Mouse (Mus musculus) layer of hippocampus, adult 9-11 months (tissue): ENCODE measurements around the gene Asic4.

Source experiments
- DNase-seq: peaks from one replicate; pipeline ENCODE4 v3.0.0; 2022

The Asic4 gene

DNA sequence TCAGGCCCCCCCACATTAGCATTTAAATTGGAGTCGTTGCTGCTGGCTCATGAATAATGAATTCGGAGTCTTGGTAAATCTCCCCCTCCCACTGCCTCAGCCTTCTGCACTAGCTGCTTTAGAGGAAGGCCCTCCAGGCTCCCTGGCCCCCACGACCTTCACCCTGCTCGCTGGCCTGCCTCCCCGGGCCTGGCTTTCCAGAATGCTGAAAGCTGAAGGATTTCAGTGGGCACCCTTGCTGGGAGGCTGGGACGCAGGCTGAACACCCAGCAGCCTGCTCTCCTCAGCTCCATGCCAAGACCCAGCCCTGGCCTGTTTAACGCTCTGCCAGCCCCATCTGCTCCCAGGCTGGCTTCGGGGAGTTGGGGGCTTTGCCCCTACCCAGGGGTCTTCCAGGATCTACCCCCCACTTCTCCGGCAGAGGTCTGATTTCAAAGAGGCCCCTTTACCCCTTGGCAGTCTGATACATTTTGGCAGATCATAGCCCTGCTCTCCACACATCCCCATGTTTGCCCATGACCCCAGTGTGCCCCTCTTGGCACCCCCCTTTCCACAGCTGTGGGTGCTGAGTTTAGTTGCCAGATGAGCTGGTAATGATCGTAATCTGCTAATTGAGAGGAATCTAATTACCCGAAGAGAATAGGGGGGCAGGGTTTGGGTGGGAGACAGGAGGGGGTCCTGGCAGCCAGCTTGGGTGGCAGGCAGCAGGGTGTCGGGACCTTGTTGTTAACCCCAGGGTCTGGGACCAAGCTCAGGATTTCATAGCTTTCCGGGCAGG, 6.8 kb upstream of the Asic4 start:
- no peak for DNase-seq

DNA sequence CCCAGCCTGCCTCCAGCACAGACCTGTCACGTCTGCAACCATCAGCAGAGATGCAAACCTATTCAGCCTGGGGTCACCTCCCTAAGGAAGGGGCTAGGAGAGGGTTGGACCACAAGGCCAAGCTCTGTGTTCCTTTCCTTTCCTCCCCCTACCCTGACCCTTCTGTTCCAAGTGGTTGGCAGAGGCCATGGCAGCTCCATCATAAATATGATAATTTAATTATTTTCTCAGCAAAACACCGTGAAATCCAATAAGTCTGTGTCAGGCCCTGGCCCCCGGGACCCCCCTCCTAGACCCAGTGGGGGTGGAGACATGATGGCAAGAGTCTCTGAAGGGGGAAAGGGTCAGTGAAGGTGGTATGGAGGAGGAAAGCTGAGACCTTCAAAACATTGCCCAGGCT, 6.0 kb upstream of the Asic4 start:
- DNase-seq, result no peak

DNA sequence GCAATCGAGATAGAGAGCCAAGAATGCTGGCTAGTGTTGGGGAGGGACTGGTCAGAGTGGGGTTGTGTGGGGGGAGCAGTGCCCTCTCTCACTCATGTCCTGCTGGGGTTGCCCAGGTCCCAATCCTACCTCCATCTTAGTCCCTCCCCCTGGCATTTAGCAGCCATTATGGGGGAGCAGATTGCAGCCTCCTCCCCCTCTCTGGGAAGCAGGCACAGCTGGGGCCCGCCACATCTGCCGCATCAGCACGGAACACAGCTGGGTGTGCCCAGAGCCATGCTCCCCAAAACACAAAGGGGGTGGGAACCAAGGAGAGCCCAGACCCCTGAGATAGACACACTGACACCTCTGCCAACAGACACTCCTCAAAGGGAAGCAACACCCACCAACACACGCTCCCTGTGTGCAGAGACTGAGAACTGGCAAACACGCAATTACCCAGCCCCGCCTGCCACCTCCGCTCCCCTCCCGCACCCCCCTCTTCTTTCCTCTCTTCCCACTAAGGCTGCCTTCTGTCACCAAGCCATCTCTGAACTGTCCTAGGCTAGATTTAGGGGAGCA, 5.0 kb upstream of the Asic4 start:
- DNase-seq, result peak; percentile 79

DNA sequence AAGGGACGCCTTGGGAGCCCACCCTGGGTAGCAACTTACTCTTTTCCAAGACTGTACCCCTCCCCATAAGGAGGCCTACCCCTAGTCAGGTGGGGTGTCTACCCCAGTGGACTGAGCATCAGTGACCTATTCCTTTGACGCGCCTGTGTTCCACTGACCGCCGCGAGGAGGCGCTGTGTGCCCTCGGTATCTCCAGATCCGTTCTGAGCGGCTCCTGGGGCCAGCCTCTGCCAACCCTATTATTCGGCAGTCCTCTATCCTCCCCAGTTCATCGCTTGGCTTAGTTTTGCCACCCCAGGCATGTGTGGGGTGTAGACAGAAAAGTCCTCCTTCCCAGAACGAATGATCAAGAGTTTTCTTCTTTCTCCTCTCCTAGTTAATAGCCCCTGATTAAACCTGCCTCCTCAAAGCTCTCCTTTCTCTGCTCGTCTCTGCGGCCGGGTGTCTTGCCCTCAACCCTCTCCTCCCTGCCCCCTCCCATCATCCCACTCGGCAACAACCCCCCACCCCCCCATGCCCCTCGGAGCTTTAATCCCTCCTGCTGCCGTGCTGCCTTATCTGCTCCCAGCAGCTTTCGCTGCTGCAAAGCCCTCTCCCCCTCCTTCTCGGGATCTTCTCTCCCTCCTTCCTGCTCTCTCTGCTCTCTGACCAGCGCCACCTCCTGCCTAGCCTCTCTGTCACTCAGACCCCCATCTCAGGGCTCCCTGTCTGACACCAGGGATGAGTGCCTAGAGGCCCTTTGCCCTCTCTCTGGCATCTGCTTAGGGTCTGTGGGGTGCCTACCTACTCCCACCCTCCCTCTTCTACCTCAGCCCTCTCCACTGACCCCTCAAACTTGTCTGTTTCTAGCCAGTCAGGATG, 4.3 kb upstream of the Asic4 start:
- peak; percentile 71 for DNase-seq

DNA sequence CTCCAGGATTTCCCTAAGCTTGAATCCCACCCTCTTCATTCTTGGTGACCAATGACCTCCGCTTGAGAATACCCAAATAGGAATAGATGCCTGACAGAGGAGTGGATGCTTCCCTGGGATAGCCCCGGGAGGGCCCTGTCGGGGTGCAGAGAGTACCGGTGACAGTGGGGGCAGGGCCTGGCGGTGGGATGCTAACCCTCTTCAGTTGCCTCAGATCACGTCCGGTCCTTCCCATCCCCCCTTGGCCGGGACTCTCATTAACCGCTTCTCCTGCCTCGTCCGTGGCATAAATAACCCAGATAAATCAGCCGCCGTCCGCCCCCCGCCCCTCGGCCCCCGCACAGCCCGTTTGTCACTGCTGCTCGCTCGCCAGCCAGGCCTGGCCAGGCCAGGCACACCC, 3.6 kb upstream of the Asic4 start:
- no peak for DNase-seq

DNA sequence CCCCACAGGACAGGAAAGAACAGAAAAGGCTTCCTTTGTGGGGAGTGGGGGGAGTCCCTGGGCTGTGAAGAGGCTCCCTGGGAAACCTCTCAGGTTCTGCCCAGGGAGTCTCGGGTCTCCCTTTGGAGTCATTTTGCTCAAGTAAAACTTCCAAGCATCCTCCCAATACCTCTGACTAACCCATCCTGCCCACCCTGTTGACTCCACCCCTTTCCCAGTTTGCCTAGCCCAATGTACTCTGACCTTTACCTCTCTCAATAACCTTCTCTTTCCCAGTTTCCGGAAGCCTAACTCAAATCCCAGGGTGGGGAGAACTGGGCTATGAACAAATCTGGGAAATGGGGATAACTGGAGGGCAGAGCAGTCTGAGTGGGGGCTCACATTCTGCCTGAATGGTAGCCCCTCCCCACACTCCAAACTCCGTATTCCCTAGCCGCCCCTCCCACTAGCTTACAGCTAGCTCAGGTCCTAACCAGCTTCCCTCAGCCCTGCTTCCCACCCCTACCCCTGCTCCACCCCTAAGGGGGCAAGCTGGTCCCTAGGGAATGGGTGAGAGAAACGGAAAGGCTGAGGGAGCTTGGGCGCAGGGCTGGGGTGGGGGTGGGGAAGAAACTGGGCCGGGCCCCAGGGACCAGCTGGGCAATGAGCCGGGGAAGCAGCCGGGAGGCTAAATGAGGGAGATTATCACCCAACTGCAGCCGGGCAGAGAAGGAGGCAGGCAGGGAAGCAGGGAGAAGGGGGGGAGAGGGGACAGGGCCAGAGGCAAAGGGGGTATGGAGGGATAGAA, 2.8 kb upstream of the Asic4 start:
- DNase-seq, result no peak

DNA sequence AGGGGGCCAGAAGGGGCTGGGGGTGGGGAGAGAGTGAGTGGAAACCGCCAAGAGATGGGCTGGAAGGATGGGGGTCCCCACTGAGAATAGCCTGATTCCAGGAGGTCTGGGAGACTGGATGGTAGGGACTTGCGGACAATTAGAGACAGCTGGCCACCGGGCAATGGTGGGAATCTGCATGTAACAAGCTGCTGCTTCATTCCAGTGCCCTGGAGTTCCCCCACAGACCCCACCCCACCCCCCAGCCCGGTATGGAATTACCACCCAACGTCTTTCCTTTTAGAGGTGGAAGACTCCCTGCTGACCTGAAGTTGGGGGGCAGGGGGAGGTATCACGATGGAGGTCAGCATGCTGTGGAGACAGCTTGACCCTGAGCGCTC, 2.2 kb upstream of the Asic4 start:
- DNase-seq, result no peak

DNA sequence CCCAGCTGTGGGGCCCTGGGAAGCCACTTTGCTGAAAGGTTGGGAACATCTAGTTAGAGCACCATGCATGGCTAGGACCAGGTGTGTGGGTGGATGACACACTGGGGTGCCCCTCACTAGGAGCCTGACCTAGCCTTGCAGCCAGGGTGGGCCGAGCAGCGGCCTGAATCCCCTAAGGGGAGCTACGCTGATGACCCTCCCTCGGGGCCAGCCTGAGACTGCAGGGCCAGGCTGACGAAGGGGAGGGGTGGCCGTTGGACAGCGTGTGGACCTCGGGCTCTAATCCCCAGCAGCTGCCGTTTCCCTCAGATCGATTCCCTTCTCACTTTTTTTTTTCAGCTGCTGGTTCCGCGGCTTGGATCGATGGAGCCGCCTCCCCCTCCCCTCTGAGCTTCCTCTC, 1.3 kb upstream of the Asic4 start:
- DNase-seq, result no peak

DNA sequence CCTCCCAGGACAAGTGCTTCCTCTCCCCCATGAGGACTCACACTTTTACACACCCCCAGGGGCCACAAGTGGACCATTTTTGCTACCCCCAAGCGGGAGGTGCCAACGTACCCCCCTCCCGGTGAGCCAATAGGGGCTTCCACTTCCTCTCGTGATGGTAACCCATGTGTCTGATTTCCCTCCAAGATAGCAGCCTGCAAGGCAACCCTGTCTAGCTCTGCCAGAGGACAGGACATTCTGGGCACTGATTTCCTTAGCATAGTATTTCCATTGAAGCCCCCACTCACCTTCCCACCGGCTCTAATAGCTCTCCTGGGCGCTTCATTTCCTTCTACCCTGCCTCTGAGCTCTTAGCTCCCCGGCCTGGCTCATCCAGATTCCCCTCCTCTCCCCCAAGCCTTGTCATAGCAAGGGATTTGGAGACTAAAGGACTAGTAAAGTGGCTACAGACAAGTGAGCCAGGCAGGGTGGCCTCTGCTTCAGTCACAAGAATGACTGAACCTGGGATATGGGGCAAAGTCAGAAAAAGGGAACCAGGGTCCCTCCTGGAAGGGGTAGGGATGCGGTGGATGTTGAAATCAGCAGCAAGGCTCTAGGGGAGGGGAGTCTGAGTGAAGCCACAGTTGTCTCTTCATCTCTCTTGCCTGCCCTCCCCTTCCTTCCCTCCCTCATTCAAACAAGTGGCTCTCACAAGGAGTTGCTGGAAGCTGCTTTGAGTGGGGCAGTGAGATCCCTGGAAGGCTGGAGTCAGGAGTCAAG, 680 bp upstream of the Asic4 start:
- no peak for DNase-seq

DNA sequence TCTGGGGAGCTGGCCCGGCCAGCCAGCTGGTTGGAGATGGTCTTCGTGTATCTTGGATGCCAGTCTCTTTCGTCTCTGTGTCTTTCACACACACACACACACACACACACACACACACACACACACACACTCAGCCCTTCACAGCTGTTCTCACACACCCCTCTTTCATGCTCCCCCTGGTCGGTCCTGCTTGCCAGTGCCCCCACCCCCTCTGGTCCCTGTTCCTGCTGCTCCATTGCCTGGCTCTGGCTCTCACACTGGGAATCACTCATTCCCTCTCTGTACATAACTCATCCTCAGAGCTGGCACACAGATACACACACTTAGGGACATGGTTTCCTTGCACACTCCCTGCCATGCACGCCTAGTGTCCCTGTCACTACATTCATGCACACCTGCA, 1.7 kb downstream of the Asic4 start:
- DNase-seq, result no peak

DNA sequence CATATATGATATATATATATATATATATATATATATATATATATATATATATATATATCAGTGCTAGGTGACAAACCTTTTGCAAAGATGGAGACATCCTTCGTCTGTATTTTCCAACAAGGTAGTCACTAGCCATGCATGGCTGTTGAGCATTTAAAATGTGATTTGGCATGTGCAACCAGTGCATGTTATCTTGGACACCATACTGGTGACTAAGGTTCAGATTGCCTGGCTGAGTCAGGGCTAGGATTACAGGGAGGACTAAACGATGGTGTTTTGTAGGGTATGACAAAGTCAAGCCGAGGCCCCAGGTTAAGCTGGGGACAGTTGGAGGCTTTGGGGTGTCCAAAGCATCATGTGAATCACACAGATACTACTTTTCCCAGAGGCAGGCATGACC, 5.2 kb downstream of the Asic4 start:
- no peak for DNase-seq

DNA sequence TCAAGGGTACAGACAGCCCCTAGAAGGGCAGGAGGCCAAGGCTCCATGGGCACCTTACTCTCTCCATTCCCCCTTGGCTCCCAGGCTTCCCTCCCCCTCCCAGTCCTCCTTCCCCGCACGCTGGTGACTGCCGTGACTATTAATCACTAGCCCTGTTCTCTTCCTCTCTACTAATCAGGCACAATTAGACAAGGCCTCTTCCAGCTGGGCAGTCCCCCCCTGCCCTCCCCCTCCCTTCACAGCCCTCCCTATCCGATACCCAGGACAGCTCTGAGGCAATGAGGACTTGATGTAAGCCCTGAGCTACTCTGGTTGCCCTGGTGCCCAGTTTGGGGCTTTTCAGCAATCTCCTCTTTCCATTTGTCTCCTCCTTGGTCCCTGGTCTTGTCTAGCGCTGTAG, 5.7 kb downstream of the Asic4 start:
- DNase-seq, result no peak

DNA sequence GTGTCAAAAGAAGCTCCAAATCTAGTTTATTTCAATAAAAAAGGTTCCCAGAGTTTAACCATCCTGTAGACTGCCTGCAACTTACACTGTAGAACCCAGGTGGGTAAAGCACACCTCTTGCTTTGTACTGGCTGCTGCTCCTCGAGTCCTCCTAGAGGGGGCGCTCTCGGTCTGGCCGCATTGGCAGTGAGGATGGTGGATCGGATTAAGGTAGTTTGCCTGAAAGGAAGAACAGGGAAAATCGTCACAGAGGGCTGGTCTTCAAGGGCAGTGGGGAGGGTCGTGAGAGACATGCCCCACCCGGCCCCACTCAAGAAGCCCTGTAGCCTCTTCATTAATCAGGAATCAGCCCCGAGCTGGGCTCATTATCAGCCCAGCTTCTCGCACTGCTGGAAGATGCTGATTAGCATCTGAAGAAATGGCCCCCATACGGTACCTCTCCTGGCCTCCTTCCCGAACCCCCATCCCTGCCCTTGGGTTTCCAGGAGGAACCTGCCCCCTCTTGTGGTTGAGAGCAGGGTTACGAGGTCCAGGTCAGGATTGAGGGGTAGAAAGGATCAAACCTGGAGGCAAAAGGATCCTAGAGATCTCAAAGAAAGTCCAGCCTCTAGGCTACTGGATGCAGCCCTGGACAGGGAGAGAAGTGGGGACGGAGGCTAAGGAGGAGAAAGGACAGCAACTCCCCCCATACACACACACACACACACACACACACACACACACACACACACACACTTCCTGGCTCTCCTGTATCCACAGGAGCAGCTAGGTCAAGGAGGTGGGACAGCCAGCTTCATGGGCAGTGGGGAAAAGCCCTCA, 6.7 kb downstream of the Asic4 start:
- DNase-seq, result no peak

DNA sequence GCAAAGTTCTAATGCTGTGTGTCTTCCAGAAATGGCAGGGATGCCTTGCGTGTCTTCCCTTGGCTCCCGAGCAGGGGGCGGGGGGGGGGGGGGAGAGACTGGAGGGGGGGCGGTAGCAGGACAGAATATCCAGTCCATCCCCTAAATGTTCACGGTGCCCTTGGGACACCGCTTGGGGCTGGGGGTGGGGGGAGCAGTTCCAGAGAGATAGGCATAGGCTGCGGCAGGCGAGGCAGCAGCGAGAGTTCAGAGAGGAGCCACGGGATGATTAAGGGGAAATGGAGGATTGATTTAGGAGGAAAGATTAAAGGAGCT, 7.4 kb downstream of the Asic4 start:
- DNase-seq, result no peak

DNA sequence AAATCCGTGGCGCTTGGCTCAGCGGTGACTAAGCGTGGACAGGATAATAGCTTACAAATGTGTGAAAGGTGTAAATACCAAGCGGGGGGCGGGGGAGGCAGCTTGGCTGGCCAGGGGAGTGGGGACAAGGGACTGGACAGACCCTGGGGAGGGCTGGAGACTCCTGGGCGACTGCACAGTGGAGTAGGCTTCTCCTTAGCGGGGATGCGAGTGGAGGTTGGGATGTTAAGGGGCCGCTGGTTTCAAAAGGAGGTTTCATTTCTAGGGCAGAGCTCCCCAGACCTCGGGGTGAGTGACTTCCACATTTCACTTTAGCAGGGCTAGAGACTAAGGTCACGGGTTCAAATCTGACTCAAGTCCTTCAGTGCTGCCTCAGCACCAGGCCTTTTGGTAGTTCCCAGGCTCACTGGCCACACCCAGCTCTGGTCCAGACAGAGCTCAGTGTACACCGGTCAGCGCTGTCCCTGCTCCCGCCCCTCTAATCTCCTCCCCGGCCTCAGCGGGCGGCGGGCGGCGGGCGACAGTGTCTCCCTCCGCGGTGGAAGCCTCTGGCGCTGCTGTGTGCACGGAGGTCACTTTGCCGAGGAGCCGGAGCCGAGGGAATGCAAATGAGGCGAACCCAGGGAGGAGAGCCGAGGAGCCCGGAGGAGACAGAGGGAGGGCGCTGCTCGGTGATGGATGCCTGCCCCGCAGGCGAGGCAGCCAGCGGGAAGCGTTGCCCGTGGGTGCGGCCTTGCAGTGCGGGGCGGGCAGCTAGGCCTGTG, 8.0 kb downstream of the Asic4 start:
- DNase-seq, result no peak

DNA sequence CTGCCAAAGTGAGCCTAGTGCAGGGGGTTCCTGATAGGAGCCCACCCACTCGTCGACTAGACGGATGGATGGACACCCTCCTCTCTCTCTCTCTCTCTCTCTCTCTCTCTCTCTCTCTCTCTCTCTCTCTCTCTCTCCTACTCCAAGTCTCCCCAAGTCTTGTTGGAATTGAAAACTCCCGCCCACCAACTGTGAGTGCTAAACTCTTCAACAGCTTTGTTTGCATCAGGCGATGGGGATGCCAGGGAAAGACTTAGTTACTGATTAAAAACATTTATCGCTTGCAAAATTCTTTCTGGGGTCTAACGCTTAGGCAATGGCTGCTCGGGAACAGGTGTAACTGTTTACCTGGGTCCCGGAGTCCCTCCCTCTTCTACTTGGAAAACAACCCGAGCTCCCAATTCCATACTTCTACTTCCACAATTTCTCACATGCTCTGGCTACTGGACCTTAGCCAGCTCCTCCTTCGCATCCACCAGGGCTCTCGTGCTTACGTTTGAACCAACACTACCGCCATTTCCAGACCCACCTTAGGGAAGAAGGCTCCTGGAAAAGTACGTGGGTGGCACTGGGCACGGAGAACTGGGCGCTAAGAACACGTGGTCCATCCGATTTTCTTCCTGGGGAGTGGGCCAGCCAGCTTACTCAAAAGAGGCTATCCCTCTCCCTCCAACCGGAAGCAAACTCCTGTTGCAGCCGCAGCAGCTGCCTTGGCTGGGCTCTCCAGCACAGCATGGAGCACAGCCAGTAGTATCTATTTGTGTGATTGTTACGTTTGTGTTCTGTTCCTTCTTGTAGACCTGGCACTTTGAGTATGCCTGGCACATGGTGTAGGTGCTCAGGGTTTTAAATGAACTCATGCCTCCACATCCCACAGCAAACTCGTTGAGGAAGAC, 8.8 kb downstream of the Asic4 start:
- DNase-seq, result peak; percentile 59

DNA sequence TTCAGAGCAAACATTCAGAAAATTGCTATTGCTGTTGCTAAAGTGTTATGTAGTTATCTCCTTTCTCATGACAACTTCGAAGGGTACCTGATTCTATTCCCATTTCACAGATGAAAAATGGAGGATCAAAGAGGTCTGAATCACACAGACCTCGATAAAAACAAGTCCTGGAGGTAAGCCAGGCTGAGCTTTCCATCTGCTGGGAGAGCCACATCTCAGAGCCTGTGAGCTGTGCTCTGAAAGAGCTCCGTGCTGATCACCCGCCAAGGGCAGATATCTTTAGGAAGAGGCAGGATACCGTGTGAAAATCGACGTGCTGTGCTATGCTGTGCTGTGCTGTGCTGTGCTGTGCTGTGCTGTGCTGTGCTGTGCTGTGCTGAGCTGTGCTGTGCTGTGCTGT, 10.1 kb downstream of the Asic4 start:
- DNase-seq, result no peak

DNA sequence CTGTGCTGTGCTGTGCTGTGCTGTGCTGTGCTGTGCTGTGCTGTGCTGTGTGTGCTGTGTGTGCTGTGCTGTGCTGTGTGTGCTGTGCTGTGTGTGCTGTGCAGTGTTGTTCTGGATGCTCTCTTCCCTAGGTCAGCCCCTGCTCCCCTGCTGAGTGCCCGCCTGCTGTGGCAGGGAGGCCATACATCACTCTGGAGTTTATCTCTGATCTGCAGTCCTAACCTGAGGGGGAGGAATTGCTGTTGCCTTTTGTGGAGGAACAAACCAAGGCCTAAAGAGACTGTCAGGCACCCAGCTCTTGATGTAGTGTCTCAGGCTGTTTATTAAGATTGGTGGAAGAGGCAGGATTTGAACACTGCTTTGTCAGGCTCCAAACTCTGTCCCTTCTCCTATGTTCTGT, 12.4 kb downstream of the Asic4 start:
- no peak for DNase-seq

DNA sequence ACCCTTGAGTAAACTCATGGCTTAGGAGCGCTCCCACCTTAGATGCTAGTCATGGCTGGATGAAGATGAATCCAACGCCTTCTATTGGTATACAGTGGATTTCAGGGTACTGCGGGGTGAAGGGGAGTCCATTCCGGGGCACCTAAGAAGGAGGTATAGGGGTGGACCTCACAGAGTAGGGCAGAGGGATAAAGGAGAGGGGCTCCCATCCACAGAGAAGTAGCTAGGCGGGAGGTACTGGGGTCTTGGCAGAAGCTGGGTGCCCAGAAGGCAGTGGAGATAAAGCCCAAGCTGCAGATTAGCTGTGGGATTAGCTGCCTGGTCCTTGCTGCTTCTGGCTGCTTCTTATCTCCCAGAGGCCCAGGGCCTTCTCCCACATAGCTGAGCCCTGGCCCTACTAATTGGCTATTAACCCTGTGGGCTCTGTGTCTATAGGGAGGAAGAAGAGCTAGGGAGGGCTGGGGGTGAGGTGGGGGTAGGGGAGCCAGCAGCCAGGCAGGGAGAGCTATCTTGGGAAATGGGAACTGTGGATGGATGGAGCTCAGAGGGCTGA, 13.5 kb downstream of the Asic4 start:
- DNase-seq, result no peak
